Mouse (Mus musculus): ENCODE data around the gene Coq8b. TPM values are rescaled to one million over a fixed set of nuclear protein-coding genes. Genes with fewer than 3 reads are reported as not detected.

Coq8b gene
- 41.1 and 48.7 TPM in 2 replicates for polyA plus RNA-seq (2012; ENCODE audit: low replicate concordance)

GRCm38 (mm10) chr7:27232781-27233281 lies at the start of gene Coq8b:
Coq8b (plus strand) TSS chr7:27233023.

GRCm38 (mm10) chr7:27195681-27196611 lies 36.9 kb upstream of the Coq8b start, which contains the start of the genes BC024978 and Snrpa:
BC024978 (plus strand) TSS chr7:27195781.
Snrpa (minus strand) TSS chr7:27196271.

GRCm38 (mm10) chr7:27228281-27228821 lies 4.5 kb upstream of the Coq8b start, which contains the start of gene Itpkc:
Itpkc (minus strand) TSS chr7:27228661.

GRCm38 (mm10) chr7:27258205-27258899 lies 25.5 kb downstream of the Coq8b start, which contains the start of gene Numbl:
Numbl (plus strand) TSS chr7:27258433.

Other genes with a start within 250 kb of the Coq8b start
- not detected in 2 replicates for gene Cyp2a12, start 203.9 kb upstream of the Coq8b start, polyA plus RNA-seq (2012; ENCODE audit: low replicate concordance)
- gene Cyp2f2, start 113.1 kb upstream of the Coq8b start, polyA plus RNA-seq (2012; ENCODE audit: low replicate concordance), result not detected in 2 replicates
- not detected in 2 replicates for gene Cyp2t4, start 79.3 kb upstream of the Coq8b start, polyA plus RNA-seq (2012; ENCODE audit: low replicate concordance)
- 85.8 and 214 TPM in 2 replicates for gene Egln2, start 66.2 kb upstream of the Coq8b start, polyA plus RNA-seq (2012; ENCODE audit: low replicate concordance)
- 507 and 1,007 TPM in 2 replicates for gene Rab4b, start 54.1 kb upstream of the Coq8b start, polyA plus RNA-seq (2012; ENCODE audit: low replicate concordance)
- gene Gm21983, start 51.9 kb upstream of the Coq8b start, polyA plus RNA-seq (2012; ENCODE audit: low replicate concordance), result 0.13 TPM in 1 of 2 replicates, not detected in the other
- gene Mia, start 51.9 kb upstream of the Coq8b start, polyA plus RNA-seq (2012; ENCODE audit: low replicate concordance), result not detected in 2 replicates
- 9.7 and 10.4 TPM in 2 replicates for gene BC024978, start 37.2 kb upstream of the Coq8b start, polyA plus RNA-seq (2012; ENCODE audit: low replicate concordance)
- 179 and 552 TPM in 2 replicates for gene Snrpa, start 36.8 kb upstream of the Coq8b start, polyA plus RNA-seq (2012; ENCODE audit: low replicate concordance)
- gene Itpkc, start 4.4 kb upstream of the Coq8b start, polyA plus RNA-seq (2012; ENCODE audit: low replicate concordance), result 6.4 and 6.7 TPM in 2 replicates
- gene Numbl, start 25.4 kb downstream of the Coq8b start, polyA plus RNA-seq (2012; ENCODE audit: low replicate concordance), result 2.6 and 5.3 TPM in 2 replicates
- gene Ltbp4, start 104.7 kb downstream of the Coq8b start, polyA plus RNA-seq (2012; ENCODE audit: low replicate concordance), result 1.6 and 4.7 TPM in 2 replicates
- gene Shkbp1, start 123.0 kb downstream of the Coq8b start, polyA plus RNA-seq (2012; ENCODE audit: low replicate concordance), result 259 and 317 TPM in 2 replicates
- not detected in 2 replicates for gene Gm20479, start 124.4 kb downstream of the Coq8b start, polyA plus RNA-seq (2012; ENCODE audit: low replicate concordance)
- 0.42 and 0.73 TPM in 2 replicates for gene Sptbn4, start 214.7 kb downstream of the Coq8b start, polyA plus RNA-seq (2012; ENCODE audit: low replicate concordance)
- 108 and 391 TPM in 2 replicates for gene Blvrb, start 215.0 kb downstream of the Coq8b start, polyA plus RNA-seq (2012; ENCODE audit: low replicate concordance)
- gene Sertad3, start 240.7 kb downstream of the Coq8b start, polyA plus RNA-seq (2012; ENCODE audit: low replicate concordance), result 13.7 and 44.3 TPM in 2 replicates